Mouse (Mus musculus): ENCODE results near the gene Cldn7.

GRCm38 (mm10) chr11:70012931-70013330 is 48.4 kb downstream of the Cldn7 start:
- TF ChIP-seq CTCF (IDR thresholded peaks at IDR 0.05; ENCODE audit: low read depth, low read length) (no peak), EP300 (IDR thresholded peaks at IDR 0.05; ENCODE audit: insufficient read depth, low read depth, low read length) (no peak), POLR2A (IDR thresholded peaks at IDR 0.05; ENCODE audit: insufficient read depth, low read length) (no peak)

All from ES-Bruce4 (cell line).